Comparison of ENCODE assay signal across 8 mouse cellular contexts in the genomic region with DNA sequence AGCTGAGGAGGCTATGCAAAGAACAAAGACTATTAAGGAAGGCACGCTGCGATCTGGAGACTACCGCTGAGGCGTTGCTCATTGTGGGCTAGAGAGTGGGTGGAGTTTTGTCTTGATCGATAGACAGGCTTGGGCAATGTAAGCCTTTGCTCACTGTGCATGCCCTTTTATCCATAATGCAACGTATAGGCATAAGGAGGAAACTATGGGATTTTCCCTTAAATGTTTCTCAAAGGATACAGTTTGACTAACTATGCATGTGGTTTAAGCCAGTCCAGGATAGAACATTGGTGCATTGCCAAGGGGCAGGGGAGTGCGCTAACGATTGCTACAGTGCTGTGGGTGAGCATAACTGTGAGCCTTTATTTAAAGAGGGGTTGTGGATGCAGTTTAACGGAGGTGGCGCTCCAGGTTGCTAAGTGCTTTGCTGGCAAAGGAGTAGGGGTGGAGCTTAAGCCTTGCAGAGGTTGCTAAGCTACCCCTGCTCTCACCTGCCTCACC. TPM values are rescaled to one million over a fixed set of nuclear protein-coding genes. Genes with fewer than 3 reads are reported as not detected.
DNase-seq lines count a peak whose midpoint lies in the region; ATAC-seq and TF ChIP-seq lines count a peak whose summit lies in the region.

No protein-coding gene starts in this region.

- 4% methylated on average over 10 of the region's 10 CpGs for WGBS in heart, postnatal 0 days
- 4% methylated on average over 10 of the region's 10 CpGs for WGBS in embryonic facial prominence, embryonic 11.5 days
- under 1% methylated on average over 10 of the region's 10 CpGs for WGBS in hindbrain, embryonic 15.5 days
- 5% methylated on average over 10 of the region's 10 CpGs for WGBS in midbrain, embryonic 11.5 days

- no peak overlapping the region for H3K27ac ChIP-seq in heart, postnatal 0 days (ENCODE audit: low read depth)
- no peak overlapping the region for H3K27ac ChIP-seq in embryonic facial prominence, embryonic 11.5 days (replicated peaks; ENCODE audit: low read depth, low read length)
- peak overlapping the region; percentile 87 for H3K27ac ChIP-seq in hindbrain, embryonic 15.5 days (replicated peaks)
- H3K27ac ChIP-seq in left cerebral cortex, adult 2 months = peak overlapping the region; percentile 66
- no peak overlapping the region for H3K27ac ChIP-seq in midbrain, embryonic 11.5 days (ENCODE audit: low read depth, low read length)

- TF ChIP-seq CTCF in heart, postnatal 0 days (IDR thresholded peaks at IDR 0.05; ENCODE audit: low read depth) = 0 out of 2 replicates have a peak, but pooled peaks have one; percentile 6
- no peak; the same call in 1 of the 2 replicates for TF ChIP-seq CTCF in left cerebral cortex, adult 2 months (IDR thresholded peaks at IDR 0.05)

- no peak for TF ChIP-seq EP300 in heart, postnatal 0 days (IDR thresholded peaks at IDR 0.05; ENCODE audit: low read depth)

- DNase-seq in heart, postnatal 0 days (ENCODE audit: low spot score) = no peak
- no peak for DNase-seq in heart, adult 9 months (ENCODE audit: low spot score in 2 of 2)
- peak; percentile 46 for DNase-seq in embryonic facial prominence, embryonic 11.5 days (ENCODE audit: low spot score)
- peak; percentile 52 to 57 for DNase-seq in left cerebral cortex, adult 2 months (ENCODE audit: extremely low spot score in 1 of 2, low spot score in 2 of 2)
- peak; percentile 88 for DNase-seq in midbrain, embryonic 11.5 days (ENCODE audit: low spot score, missing footprints)
- no peak for DNase-seq in spleen, adult 12 weeks (ENCODE audit: low spot score)
- no peak for DNase-seq in adrenal gland, adult 8-10 months

- no peaks in the 10 kb centered on the region for H3K36me3 ChIP-seq in heart, postnatal 0 days (replicated peaks; ENCODE audit: control insufficient read depth, insufficient read depth, low read length)
- no peaks in the 10 kb centered on the region for H3K36me3 ChIP-seq in embryonic facial prominence, embryonic 11.5 days (replicated peaks; ENCODE audit: control insufficient read depth, insufficient read depth, low read depth, low read length)
- H3K36me3 ChIP-seq in hindbrain, embryonic 15.5 days = no peaks in the 10 kb centered on the region
- H3K36me3 ChIP-seq in midbrain, embryonic 11.5 days (ENCODE audit: control insufficient read depth, insufficient read depth, low read length) = no peaks in the 10 kb centered on the region

- ATAC-seq in heart, postnatal 0 days (ENCODE audit: insufficient read depth, low read depth) = peak; percentile 57; the same call in 1 of the 2 replicates
- ATAC-seq in embryonic facial prominence, embryonic 11.5 days (replicated peaks; ENCODE audit: insufficient number of reproducible peaks, low FRiP score, low TSS enrichment, low read depth) = peak; percentile 68
- ATAC-seq in hindbrain, embryonic 15.5 days (ENCODE audit: low FRiP score, low read depth) = peak; percentile 90
- ATAC-seq in midbrain, embryonic 11.5 days (ENCODE audit: low FRiP score) = peak; percentile 84

- H3K9me3 ChIP-seq in heart, postnatal 0 days (replicated peaks; ENCODE audit: control insufficient read depth, low read length) = no peaks in the 10 kb centered on the region
- no peaks in the 10 kb centered on the region for H3K9me3 ChIP-seq in embryonic facial prominence, embryonic 11.5 days (replicated peaks; ENCODE audit: control insufficient read depth, low read length)
- no peaks in the 10 kb centered on the region for H3K9me3 ChIP-seq in hindbrain, embryonic 15.5 days
- H3K9me3 ChIP-seq in midbrain, embryonic 11.5 days (ENCODE audit: control insufficient read depth, low read length) = no peaks in the 10 kb centered on the region

- peaks cover 4% of the 10 kb centered on the region; the same call in 1 of the 2 replicates for H3K4me1 ChIP-seq in heart, postnatal 0 days (ENCODE audit: control insufficient read depth, insufficient read depth)
- H3K4me1 ChIP-seq in embryonic facial prominence, embryonic 11.5 days (ENCODE audit: control insufficient read depth, insufficient read depth, low read length) = no peaks in the 10 kb centered on the region
- H3K4me1 ChIP-seq in hindbrain, embryonic 15.5 days (replicated peaks) = peaks cover 14% of the 10 kb centered on the region
- no peaks in the 10 kb centered on the region for H3K4me1 ChIP-seq in midbrain, embryonic 11.5 days (ENCODE audit: control insufficient read depth, insufficient read depth, low read length)

- H3K4me3 ChIP-seq in heart, postnatal 0 days (ENCODE audit: low read depth, low read length) = peak overlapping the region; percentile 30
- peak overlapping the region; percentile 12; the same call in 1 of the 2 replicates for H3K4me3 ChIP-seq in embryonic facial prominence, embryonic 11.5 days (ENCODE audit: low read depth, low read length)
- H3K4me3 ChIP-seq in hindbrain, embryonic 15.5 days = peak overlapping the region; percentile 44
- peak overlapping the region; percentile 35 for H3K4me3 ChIP-seq in left cerebral cortex, adult 2 months
- peak overlapping the region; percentile 20 for H3K4me3 ChIP-seq in midbrain, embryonic 11.5 days (ENCODE audit: low read depth, low read length)

- no peak overlapping the region for H3K9ac ChIP-seq in heart, postnatal 0 days (replicated peaks; ENCODE audit: low read depth, low read length)
- no peak overlapping the region; the same call in 1 of the 2 replicates for H3K9ac ChIP-seq in embryonic facial prominence, embryonic 11.5 days (replicated peaks; ENCODE audit: low read length)
- peak overlapping the region; percentile 53 for H3K9ac ChIP-seq in hindbrain, embryonic 15.5 days
- H3K9ac ChIP-seq in midbrain, embryonic 11.5 days (ENCODE audit: low read length) = peak overlapping the region; percentile 27; the same call in 1 of the 2 replicates

- intact Hi-C loops in left cerebral cortex, adult 2 months (cut with DNase I) = loop anchor here (5.0 to 10.0 kb wide), 2 partner anchors 213 to 316 kb away; no protein-coding TSS in a partner anchor

- peak overlapping the region; percentile 62 for H3K4me2 ChIP-seq in heart, postnatal 0 days (ENCODE audit: low read depth, low read length)
- H3K4me2 ChIP-seq in embryonic facial prominence, embryonic 11.5 days (ENCODE audit: low read depth, low read length) = peak overlapping the region; percentile 10
- peak overlapping the region; percentile 64 for H3K4me2 ChIP-seq in hindbrain, embryonic 15.5 days
- peak overlapping the region; percentile 44 for H3K4me2 ChIP-seq in midbrain, embryonic 11.5 days

- no peaks in the 10 kb centered on the region for H3K27me3 ChIP-seq in heart, postnatal 0 days (ENCODE audit: control insufficient read depth, insufficient read depth, low read length)
- no peaks in the 10 kb centered on the region for H3K27me3 ChIP-seq in embryonic facial prominence, embryonic 11.5 days (ENCODE audit: control insufficient read depth, insufficient read depth, low read length)
- no peaks in the 10 kb centered on the region for H3K27me3 ChIP-seq in hindbrain, embryonic 15.5 days
- H3K27me3 ChIP-seq in midbrain, embryonic 11.5 days (ENCODE audit: control insufficient read depth, insufficient read depth, low read length) = no peaks in the 10 kb centered on the region

RNA-seq across cellular contexts. Expression of a gene that starts 20.1 kb away (rescaled TPM):
- 1.9 and 2.2 TPM in 2 replicates for total RNA-seq in heart, postnatal 0 days (2014; rRNA removed; ENCODE audit: low replicate concordance)
- polyA plus RNA-seq in heart, postnatal 0 days (2015; fragmentation: Nextera tagmentation; extraction: Ambion mirVana) = 6.6 and 8.6 TPM in 2 replicates
- polyA plus RNA-seq in embryonic facial prominence, embryonic 11.5 days (2014; fragmentation: Nextera tagmentation; extraction: Ambion mirVana) = 6.0 TPM in 2 replicates
- 6.0 and 6.4 TPM in 2 replicates for polyA plus RNA-seq in hindbrain, embryonic 15.5 days (2015; fragmentation: Nextera tagmentation; extraction: Ambion mirVana)
- 1 to 10 TPM; 1.9 to 2.0 TPM for total RNA-seq in left cerebral cortex, adult 2 months (2021)
- 4.5 and 5.9 TPM in 2 replicates for polyA plus RNA-seq in midbrain, embryonic 11.5 days (2014; fragmentation: Nextera tagmentation; extraction: Ambion mirVana)
- total RNA-seq in adrenal gland, adult 8-10 months (2022) = under 1 TPM in 3 of 4 experiments, not detected in 1; 0.35 to 0.91 (median 0.48) TPM

RNA-seq across cellular contexts. Expression of a gene that starts 20.5 kb away (rescaled TPM):
- total RNA-seq in heart, postnatal 0 days (2014; rRNA removed; ENCODE audit: low replicate concordance) = 24.8 and 36.7 TPM in 2 replicates
- 32.7 and 36.2 TPM in 2 replicates for polyA plus RNA-seq in heart, postnatal 0 days (2015; fragmentation: Nextera tagmentation; extraction: Ambion mirVana)
- polyA plus RNA-seq in embryonic facial prominence, embryonic 11.5 days (2014; fragmentation: Nextera tagmentation; extraction: Ambion mirVana) = 92.4 and 111 TPM in 2 replicates
- polyA plus RNA-seq in hindbrain, embryonic 15.5 days (2015; fragmentation: Nextera tagmentation; extraction: Ambion mirVana) = 45.7 TPM in 2 replicates
- total RNA-seq in left cerebral cortex, adult 2 months (2021) = 10 to 100 TPM; 65.5 to 70.2 TPM
- polyA plus RNA-seq in midbrain, embryonic 11.5 days (2014; fragmentation: Nextera tagmentation; extraction: Ambion mirVana) = 81.7 and 92.9 TPM in 2 replicates
- 10 to 100 TPM; 48.9 to 61.3 (median 52.3) TPM for total RNA-seq in adrenal gland, adult 8-10 months (2022)

Comparison
In these comparisons a context has a peak if more than half of its experiments do, and no peak if none do; other contexts are left out.
1. DNase-seq: peak in embryonic facial prominence, embryonic 11.5 days (single experiment), left cerebral cortex, adult 2 months (2 of 2) and midbrain, embryonic 11.5 days (single experiment); none in heart, postnatal 0 days (single experiment), heart, adult 9 months (0 of 2), spleen, adult 12 weeks (single experiment) and adrenal gland, adult 8-10 months (single experiment).
2. H3K27ac ChIP-seq: peak in hindbrain, embryonic 15.5 days (single experiment) and left cerebral cortex, adult 2 months (single experiment); none in heart, postnatal 0 days (single experiment), embryonic facial prominence, embryonic 11.5 days (single experiment) and midbrain, embryonic 11.5 days (single experiment).
3. H3K4me2 ChIP-seq: peak in every context shown above with its lines; median percentile 64 in hindbrain, embryonic 15.5 days; 62 in heart, postnatal 0 days; 44 in midbrain, embryonic 11.5 days; 10 in embryonic facial prominence, embryonic 11.5 days.
4. H3K9ac ChIP-seq: peak in hindbrain, embryonic 15.5 days (single experiment) and midbrain, embryonic 11.5 days (single experiment); none in heart, postnatal 0 days (single experiment) and embryonic facial prominence, embryonic 11.5 days (single experiment).
5. Peak in every context shown above with its lines, with median percentiles within 50 percentile points of each other: ATAC-seq and H3K4me3 ChIP-seq.